Mouse (Mus musculus) kidney, embryonic 15.5 days (tissue): ENCODE data around the gene Rasal2. TPM values are rescaled to one million over a fixed set of nuclear protein-coding genes. Genes with fewer than 3 reads are reported as not detected.
"Not testable (repeated sequence)": the region's sequence is repeated elsewhere in the genome, so short reads cannot be mapped to it uniquely, and the experiment has no call there.

Source experiments
- ATAC-seq: fragments of 200-750 bp; cut with Nextera tagmentation; replicated peaks from 2 replicates; pipeline ENCODE4 v1.8.0; 2017; ENCODE audit warnings: moderate TSS enrichment; ENCODE audit not compliant: low FRiP score
- H3K27ac ChIP-seq: fragments of 300-500 bp; sonication (generic); 2 replicates; pipeline ENCODE4 v1.5.1; 2015; ENCODE audit warnings: mild to moderate bottlenecking, inconsistent platforms
- H3K27me3 ChIP-seq: fragments of 300-500 bp; sonication (generic); 2 replicates; pipeline ENCODE4 v1.6.1; 2015; ENCODE audit warnings: inconsistent platforms
- H3K36me3 ChIP-seq: fragments of 300-500 bp; sonication (generic); 2 replicates; pipeline ENCODE4 v1.6.1; 2015; ENCODE audit warnings: inconsistent platforms
- H3K4me1 ChIP-seq: fragments of 300-500 bp; sonication (generic); 2 replicates; pipeline ENCODE4 v1.6.1; 2015; ENCODE audit warnings: inconsistent platforms
- H3K4me2 ChIP-seq: fragments of 300-500 bp; sonication (generic); 2 replicates; pipeline ENCODE4 v1.6.1; 2015; ENCODE audit warnings: moderate library complexity, mild to moderate bottlenecking, inconsistent platforms
- H3K4me3 ChIP-seq: fragments of 300-500 bp; sonication (generic); replicated peaks from 2 replicates; pipeline ENCODE4 v1.5.1; 2015; ENCODE audit warnings: mild to moderate bottlenecking, inconsistent platforms
- H3K9ac ChIP-seq: fragments of 300-500 bp; sonication (generic); 2 replicates; pipeline ENCODE4 v1.6.1; 2015; ENCODE audit warnings: mild to moderate bottlenecking, inconsistent platforms
- H3K9me3 ChIP-seq: fragments of 300-500 bp; sonication (generic); replicated peaks from 2 replicates; pipeline ENCODE4 v1.6.1; 2016; ENCODE audit warnings: inconsistent platforms
- WGBS: fragments of 180-500 bp; shearing (Covaris S2); methylation state at CpG from one replicate; pipeline ENCODE4 v1.1.7; 2015; ENCODE audit warnings: mixed read lengths; 5-methylcytosine and 5-hydroxymethylcytosine counted together
- polyA plus RNA-seq: library from polyadenylated mRNA; unstranded; fragments of >200 nt; fragmentation: Nextera tagmentation; extraction: Ambion mirVana; gene quantifications from 2 replicates; pipeline ENCODE4 v1.2.1, GENCODE M21; 2015

Gene Rasal2
- polyA plus RNA-seq, 1 experiment from 2014 or later, result 8.0 TPM

DNA sequence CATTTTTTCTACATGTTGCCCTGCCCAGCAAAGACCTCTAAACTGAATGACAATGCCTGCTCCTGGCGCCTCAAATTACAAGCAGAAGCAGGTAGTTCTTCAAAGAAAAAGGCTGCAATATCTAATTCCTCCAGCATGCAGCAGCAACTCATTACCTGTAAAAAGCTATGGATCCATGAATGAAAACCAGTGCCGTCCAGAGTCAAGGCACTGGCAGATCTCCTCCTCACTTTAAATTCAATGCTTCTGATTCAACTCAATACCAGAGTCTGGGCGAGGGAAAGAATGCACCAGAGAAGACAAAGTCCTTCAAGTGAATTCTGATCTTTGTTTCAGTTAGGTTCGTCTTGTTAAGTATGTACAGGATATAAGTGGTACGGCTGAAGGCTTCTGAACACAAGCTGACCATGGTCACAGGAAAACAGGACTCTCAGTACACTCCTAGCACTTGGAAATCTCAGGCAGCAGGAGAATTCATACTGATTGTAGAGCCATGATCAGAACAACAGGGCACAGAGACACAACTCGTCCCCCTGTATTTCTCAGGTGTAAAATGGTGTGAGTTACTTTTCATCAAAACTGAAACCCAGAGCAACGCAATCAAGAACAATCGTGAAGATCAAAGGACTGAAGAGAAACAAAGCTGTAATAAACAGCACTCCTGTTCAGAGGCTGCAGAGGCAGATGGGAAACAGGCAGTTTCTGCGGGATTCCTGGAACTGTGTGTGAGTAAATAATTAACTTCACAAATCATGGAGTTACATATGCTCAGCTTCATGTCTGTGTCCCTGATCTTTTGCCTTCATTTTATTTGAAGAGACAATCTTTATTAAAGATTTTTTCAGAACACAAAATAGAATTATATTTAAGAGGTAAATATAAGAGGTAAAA lies 158.6 kb downstream of the Rasal2 start:
- Histone ChIP-seq H3K36me3 (no peaks in the 10 kb centered on the region), H3K4me1 (0 out of 2 replicates have a peak, but pooled peaks cover 3% of the 10 kb centered on the region), H3K27me3 (no peaks in the 10 kb centered on the region), H3K4me3 (no peak overlapping the region), H3K27ac (peak overlapping the region; percentile 62), H3K4me2 (0 out of 2 replicates have a peak overlapping the region, but pooled peaks have one; percentile 12), H3K9me3 (no peaks in the 10 kb centered on the region), H3K9ac (no peak overlapping the region)
- WGBS, result 51% methylated on average over 9 of the region's 9 CpGs
- no peak for ATAC-seq

DNA sequence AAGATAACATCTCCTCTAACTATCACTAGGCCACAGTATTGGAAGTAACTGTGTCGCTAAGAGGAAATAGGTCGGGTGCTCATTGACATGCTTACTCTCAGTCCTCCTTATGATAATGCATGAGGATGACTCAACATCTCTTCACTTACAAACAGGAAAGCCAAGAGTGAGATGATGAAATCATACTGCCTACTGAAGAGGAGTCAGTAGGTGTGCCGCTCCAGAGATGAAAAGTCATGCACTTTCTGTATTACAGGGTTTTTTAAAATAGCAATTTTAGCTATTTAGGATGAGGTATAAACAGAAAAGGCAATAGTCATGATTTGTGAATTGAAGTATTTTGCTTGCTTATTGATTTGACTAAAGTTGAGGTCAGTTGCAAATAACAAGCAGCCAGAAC lies 164.3 kb downstream of the Rasal2 start:
- Histone ChIP-seq H3K27ac (no peak overlapping the region), H3K27me3 (no peaks in the 10 kb centered on the region), H3K4me3 (no peak overlapping the region), H3K9ac (no peak overlapping the region), H3K36me3 (no peaks in the 10 kb centered on the region), H3K9me3 (no peaks in the 10 kb centered on the region), H3K4me2 (no peak overlapping the region), H3K4me1 (0 out of 2 replicates have a peak, but pooled peaks cover 4% of the 10 kb centered on the region)
- ATAC-seq, result no peak
- 88% methylated on average over 3 of the region's 3 CpGs for WGBS

DNA sequence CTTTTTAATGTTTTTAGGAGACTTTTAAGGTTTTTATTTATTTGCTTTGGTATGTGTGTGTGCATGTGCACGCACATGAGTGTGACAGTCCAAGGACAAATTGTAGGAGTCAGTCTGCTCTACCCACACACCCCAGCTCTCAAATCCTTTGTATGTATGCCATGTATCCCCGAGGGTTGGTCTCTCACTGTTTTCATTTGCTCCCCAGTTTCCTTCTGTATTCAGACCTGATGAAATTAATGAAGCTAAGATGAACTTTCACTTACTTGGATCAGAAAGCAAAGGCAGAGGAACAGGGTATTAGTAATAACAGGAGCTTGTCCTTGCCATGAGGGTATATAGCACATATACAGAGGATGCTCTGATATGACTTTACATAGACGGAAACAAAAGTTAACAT lies 165.1 kb downstream of the Rasal2 start:
- Histone ChIP-seq H3K9me3 (no peaks in the 10 kb centered on the region), H3K4me1 (0 out of 2 replicates have a peak, but pooled peaks cover 4% of the 10 kb centered on the region), H3K4me3 (no peak overlapping the region), H3K9ac (no peak overlapping the region), H3K27me3 (no peaks in the 10 kb centered on the region), H3K27ac (no peak overlapping the region), H3K36me3 (no peaks in the 10 kb centered on the region), H3K4me2 (no peak overlapping the region)
- 75% methylated on average over 3 of the region's 3 CpGs for WGBS
- ATAC-seq, result no peak

DNA sequence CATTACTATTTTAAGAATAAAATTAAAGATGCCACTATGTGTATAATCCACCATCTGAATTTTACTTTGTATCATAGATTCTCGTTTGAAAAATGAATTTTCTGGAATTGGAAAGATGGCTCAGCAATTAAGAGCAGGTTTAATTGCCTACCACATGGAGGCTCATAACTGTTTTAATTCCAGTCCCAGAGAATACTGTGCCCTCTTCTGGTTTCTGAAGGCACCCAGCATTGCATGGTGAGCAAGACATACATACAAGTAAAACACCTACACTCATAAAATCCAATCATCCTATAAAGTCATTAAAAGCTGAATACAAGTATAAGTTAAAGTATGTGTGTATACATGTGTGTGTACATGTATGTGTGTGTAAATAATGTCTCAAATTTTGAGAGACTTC lies 165.6 kb downstream of the Rasal2 start:
- H3K4me1 ChIP-seq, result 0 out of 2 replicates have a peak, but pooled peaks cover 4% of the 10 kb centered on the region
- no peak overlapping the region for H3K4me2 ChIP-seq
- no peak overlapping the region for H3K9ac ChIP-seq
- H3K27me3 ChIP-seq, result no peaks in the 10 kb centered on the region
- no peaks in the 10 kb centered on the region for H3K36me3 ChIP-seq
- H3K27ac ChIP-seq, result no peak overlapping the region
- H3K9me3 ChIP-seq, result no peaks in the 10 kb centered on the region
- no peak for ATAC-seq
- H3K4me3 ChIP-seq, result no peak overlapping the region
- WGBS, result 86% methylated on average over 1 of the region's 1 CpGs

DNA sequence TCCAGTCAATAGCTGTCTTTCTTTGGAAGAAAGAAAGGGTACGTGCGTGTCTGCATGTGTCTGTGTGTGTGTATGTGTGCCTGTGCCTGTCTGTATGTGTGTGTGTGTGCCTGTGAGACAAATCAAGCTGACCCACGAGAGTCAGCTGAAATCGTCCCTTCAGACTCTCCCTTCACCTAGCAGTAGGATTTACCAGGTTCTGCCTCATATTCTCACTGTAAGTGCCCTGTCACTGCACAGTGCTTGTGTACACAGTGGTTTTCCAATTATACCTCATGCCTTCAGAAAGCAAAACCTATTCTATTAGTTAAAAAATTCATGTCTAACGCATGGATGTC lies 168.0 kb downstream of the Rasal2 start:
- Histone ChIP-seq H3K27ac (no peak overlapping the region), H3K36me3 (no peaks in the 10 kb centered on the region), H3K27me3 (no peaks in the 10 kb centered on the region), H3K4me2 (no peak overlapping the region), H3K9me3 (no peaks in the 10 kb centered on the region), H3K4me3 (no peak overlapping the region), H3K9ac (no peak overlapping the region), H3K4me1 (0 out of 2 replicates have a peak, but pooled peaks cover 4% of the 10 kb centered on the region)
- no peak for ATAC-seq
- WGBS, result 58% methylated on average over 5 of the region's 5 CpGs

DNA sequence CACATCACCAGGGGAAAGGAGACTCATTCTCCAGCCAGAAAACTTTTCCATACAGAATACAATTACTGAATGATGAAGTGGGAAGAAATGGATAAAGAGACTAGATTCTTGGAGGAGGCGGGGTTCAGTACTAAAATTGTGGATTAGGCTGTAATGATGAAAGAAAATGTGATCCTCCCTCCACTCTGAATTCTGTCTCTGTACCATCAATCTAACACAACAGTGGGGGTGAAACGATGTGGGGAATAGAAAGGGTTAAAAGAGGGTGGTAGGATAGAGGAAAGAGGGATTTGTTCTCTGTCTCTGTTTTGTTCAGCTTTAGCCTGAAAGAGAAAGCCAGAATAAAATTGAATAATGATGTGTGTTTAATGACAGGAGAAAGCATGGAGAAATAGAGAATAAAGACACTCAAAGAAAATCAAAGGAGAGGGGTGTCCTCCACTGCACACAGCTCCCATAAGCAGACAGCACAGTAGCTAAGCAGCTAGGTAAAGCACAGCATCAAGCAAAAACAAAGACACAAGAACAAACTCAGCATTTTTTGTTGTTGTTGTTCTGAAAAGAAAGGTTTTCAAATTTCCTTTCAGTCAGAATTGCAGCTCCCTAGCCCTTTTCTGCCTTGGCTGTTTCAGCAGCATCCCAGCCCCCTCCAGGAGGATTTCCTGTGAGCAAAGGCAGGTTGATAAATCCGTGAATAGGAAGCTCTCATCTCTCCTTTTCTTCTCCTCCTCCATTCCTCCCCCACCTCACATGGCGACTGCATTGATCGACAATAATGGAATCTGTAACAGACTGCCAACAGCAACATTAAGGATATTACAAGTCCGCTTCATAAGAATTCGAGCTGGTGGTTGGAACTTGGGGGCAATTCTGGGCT lies 168.6 kb downstream of the Rasal2 start:
- Histone ChIP-seq H3K4me2 (no peak overlapping the region), H3K9me3 (no peaks in the 10 kb centered on the region)
- 49% methylated on average over 7 of the region's 7 CpGs for WGBS

DNA sequence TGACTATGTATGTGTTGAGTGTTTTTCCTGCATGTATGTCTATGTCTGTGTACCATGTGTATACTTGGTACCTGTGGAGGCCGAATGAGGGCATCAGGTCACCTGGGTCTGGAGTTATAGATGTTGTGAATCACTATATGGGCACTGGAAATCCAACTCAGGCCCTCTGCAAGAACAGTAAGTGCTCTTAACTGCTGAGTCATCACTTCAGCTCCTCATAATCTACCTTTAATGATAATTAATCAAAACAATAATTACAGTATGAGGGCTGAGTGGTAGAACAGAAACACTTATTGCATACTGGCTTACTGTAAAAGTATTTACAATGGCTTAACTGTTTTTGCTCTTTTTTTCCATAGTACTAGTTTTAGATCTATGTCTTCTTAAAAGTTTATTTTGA lies 172.7 kb downstream of the Rasal2 start:
- no peak overlapping the region for H3K9ac ChIP-seq
- H3K4me3 ChIP-seq, result no peak overlapping the region
- H3K36me3 ChIP-seq, result no peaks in the 10 kb centered on the region
- H3K27me3 ChIP-seq, result no peaks in the 10 kb centered on the region
- H3K4me1 ChIP-seq, result 0 out of 2 replicates have a peak, but pooled peaks cover 4% of the 10 kb centered on the region
- no peak overlapping the region for H3K4me2 ChIP-seq
- no peaks in the 10 kb centered on the region for H3K9me3 ChIP-seq
- ATAC-seq, result no peak
- WGBS, result 97% methylated on average over 1 of the region's 1 CpGs
- H3K27ac ChIP-seq, result no peak overlapping the region

More for the DNA sequence above, 168.6 kb downstream of the Rasal2 start:
- Histone ChIP-seq H3K27me3 (no peaks in the 10 kb centered on the region), H3K27ac (no peak overlapping the region), H3K36me3 (no peaks in the 10 kb centered on the region), H3K9ac (no peak overlapping the region), H3K4me1 (0 out of 2 replicates have a peak, but pooled peaks cover 4% of the 10 kb centered on the region), H3K4me3 (no peak overlapping the region)
- ATAC-seq, result no peak

DNA sequence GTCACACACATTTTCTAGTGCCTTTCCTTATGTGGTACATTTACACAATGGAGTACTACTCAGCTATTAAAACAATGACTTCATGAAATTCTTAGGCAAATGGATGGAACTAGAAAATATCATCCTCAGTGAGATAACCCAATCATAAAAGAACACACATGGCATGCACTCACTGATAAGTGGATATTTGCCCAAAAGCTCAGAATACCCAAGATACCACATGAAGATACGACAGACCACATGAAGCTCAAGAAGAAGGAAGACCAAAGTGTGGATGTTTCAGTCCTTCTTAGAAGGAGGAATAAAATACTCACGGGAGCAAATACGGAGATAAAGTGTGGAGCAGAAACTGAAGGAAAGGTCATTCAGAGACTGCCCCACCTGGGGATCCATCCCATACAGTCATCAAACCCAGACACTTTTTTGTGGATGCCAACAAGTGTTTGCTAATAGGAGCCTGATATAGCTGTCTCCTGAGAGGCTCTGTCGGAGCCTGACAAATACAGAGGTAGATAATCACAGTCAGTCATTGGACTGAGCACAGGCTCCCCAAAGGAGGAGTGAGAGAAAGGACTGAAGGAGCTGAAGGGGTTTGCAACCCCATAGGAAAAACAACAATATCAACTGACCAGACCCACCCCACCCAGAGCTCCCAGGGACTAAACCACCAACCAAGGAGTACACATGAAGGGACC lies 175.6 kb downstream of the Rasal2 start:
- not testable (repeated sequence) for H3K4me1 ChIP-seq, H3K36me3 ChIP-seq, H3K27ac ChIP-seq

DNA sequence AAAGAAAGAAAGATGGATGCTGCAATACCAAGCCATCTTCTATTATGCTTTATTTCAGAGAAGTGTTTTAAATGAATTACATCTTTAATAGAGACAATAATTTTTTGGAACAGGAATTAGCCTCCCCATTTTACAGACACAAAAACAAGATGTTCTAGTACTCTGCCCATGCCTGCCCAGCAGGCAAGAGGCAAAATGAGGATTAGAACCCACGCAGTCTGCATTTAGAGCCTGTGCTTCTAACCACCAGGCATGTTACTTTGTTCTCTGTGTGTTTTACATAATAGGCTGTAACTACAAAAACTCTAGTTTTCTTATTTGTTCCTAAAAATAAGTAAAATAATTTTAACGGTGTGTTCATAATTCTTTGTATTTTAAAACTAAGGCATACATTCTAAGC lies 178.9 kb downstream of the Rasal2 start:
- no peaks in the 10 kb centered on the region for H3K27me3 ChIP-seq
- H3K4me1 ChIP-seq, result no peaks in the 10 kb centered on the region
- no peak overlapping the region for H3K27ac ChIP-seq
- H3K4me2 ChIP-seq, result no peak overlapping the region
- no peak overlapping the region for H3K4me3 ChIP-seq
- H3K9ac ChIP-seq, result no peak overlapping the region
- 86% methylated on average over 2 of the region's 2 CpGs for WGBS
- ATAC-seq, result no peak
- no peaks in the 10 kb centered on the region for H3K9me3 ChIP-seq
- H3K36me3 ChIP-seq, result no peaks in the 10 kb centered on the region

More for the DNA sequence above, 175.6 kb downstream of the Rasal2 start:
- H3K27me3 ChIP-seq, H3K9ac ChIP-seq, H3K9me3 ChIP-seq, H3K4me2 ChIP-seq, ATAC-seq, H3K4me3 ChIP-seq: not testable (repeated sequence)
- 93% methylated on average over 4 of the region's 4 CpGs for WGBS

DNA sequence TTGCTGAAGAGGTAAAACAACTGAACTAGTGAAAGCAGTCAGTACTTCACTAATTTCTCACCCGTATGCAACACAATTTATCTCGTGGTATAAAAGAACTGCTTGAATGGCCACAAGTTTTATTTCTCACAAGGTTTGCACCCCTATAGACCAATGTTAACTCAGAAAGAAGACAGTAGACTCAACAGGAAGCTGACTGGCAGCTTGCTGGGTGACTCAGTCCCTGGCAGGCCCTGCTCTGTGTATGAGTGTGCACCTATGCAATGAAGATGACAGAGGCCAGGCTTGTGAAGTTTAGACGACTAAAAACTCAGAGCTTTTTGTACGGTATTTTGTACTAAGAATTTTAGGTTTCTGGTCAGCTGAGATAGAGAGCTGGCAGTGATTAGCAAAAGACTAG lies 180.0 kb downstream of the Rasal2 start:
- no peaks in the 10 kb centered on the region for H3K9me3 ChIP-seq
- H3K27me3 ChIP-seq, result no peaks in the 10 kb centered on the region
- WGBS, result 76% methylated on average over 4 of the region's 4 CpGs
- H3K4me3 ChIP-seq, result no peak overlapping the region
- H3K4me1 ChIP-seq, result no peaks in the 10 kb centered on the region
- ATAC-seq, result no peak
- no peaks in the 10 kb centered on the region for H3K36me3 ChIP-seq
- no peak overlapping the region for H3K9ac ChIP-seq
- no peak overlapping the region for H3K4me2 ChIP-seq
- no peak overlapping the region for H3K27ac ChIP-seq

DNA sequence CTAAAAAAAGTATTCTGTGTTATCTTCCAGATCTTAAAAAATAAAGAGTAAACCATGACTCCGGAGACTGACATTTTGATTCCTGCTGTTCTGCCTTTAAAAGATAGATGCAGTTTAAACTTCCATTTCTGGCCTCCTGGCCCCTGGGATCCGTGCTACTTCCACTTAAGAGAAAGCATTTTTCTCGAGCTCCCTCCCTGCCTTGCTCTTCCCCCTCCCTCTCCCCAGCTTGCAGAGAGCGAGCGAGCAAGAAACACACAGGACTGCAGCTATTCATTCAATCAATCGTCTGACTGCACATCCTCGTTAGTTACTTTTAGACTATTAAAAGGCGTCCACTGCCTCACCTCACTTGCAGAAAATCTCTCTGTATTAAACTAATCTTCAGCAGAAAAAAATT lies 181.4 kb downstream of the Rasal2 start:
- no peak overlapping the region for H3K9ac ChIP-seq
- H3K4me2 ChIP-seq, result no peak overlapping the region

More for the DNA sequence above, 181.4 kb downstream of the Rasal2 start:
- no peak overlapping the region for H3K27ac ChIP-seq
- no peaks in the 10 kb centered on the region for H3K9me3 ChIP-seq
- H3K4me3 ChIP-seq, result no peak overlapping the region
- 22% methylated on average over 8 of the region's 8 CpGs for WGBS
- H3K27me3 ChIP-seq, result no peaks in the 10 kb centered on the region
- ATAC-seq, result no peak
- no peaks in the 10 kb centered on the region for H3K36me3 ChIP-seq
- no peaks in the 10 kb centered on the region for H3K4me1 ChIP-seq
